Comparison of ENCODE assay signal across 23 mouse cellular contexts in genomic region chr16:23908076-23909014, GRCm38 (mm10). TPM values are rescaled to one million over a fixed set of nuclear protein-coding genes. Genes with fewer than 3 reads are reported as not detected.
"Had no signal": no experiment of that assay in that cellular context is flagged by ENCODE, and none has a peak within 500 bp of the region (broad histone marks: within the 10 kb centered on the region; RNA-seq: fewer than 3 reads in every experiment).

No protein-coding gene starts in this region.

RNA-seq across cellular contexts. Expression of gene Sst, which starts 17.6 kb away (rescaled TPM):
- total RNA-seq: common myeloid progenitor, adult 5-6 weeks; gastrocnemius, adult 18-20 months; gastrocnemius, adult 2 months; gastrocnemius, adult 8-10 months; gastrocnemius, postnatal 14 days; gastrocnemius, postnatal 25 days; gastrocnemius, postnatal 36 days; gastrocnemius, postnatal 4 days; granulocyte monocyte progenitor cell, adult 5-6 weeks; heart, adult 18-20 months; heart, adult 2 months; heart, adult 8-10 months had no signal
- polyA plus RNA-seq: erythroblast, embryonic 14.5 days; gonadal fat pad, adult 2 months; heart, adult 2 months had no signal

RNA-seq across cellular contexts. Expression of gene Rtp2, which starts 23.8 kb away (rescaled TPM):
- total RNA-seq: common myeloid progenitor, adult 5-6 weeks; gastrocnemius, adult 18-20 months; gastrocnemius, adult 2 months; gastrocnemius, adult 8-10 months; gastrocnemius, postnatal 10 days; gastrocnemius, postnatal 14 days; gastrocnemius, postnatal 25 days; gastrocnemius, postnatal 36 days; gastrocnemius, postnatal 4 days; granulocyte monocyte progenitor cell, adult 5-6 weeks; heart, adult 18-20 months; heart, adult 2 months; heart, adult 8-10 months had no signal
- polyA plus RNA-seq: embryonic facial prominence, embryonic 11.5 days; erythroblast, embryonic 14.5 days; forebrain, embryonic 10.5 days; forebrain, embryonic 11.5 days; forebrain, embryonic 13.5 days; forebrain, embryonic 14.5 days; forebrain, embryonic 15.5 days; gonadal fat pad, adult 2 months; heart, adult 2 months; heart, embryonic 10.5 days; heart, embryonic 11.5 days had no signal
